Mouse (Mus musculus) CD8-positive naive resting alpha-beta T cell, adult 57 days (primary cell): Measurements from ENCODE around the gene Hrk. TPM values are rescaled to one million over a fixed set of nuclear protein-coding genes. Genes with fewer than 3 reads are reported as not detected.

Experiments used
- total RNA-seq: library from RNA; stranded (reverse); gene quantifications from one replicate; pipeline ENCODE4 v1.2.4, GENCODE M21; 2023

Hrk gene
- total RNA-seq: not detected

GRCm38 (mm10) chr5:118164581-118164980 lies at the start of gene Hrk:
TSS of gene Hrk (plus strand) at chr5:118164648.

GRCm38 (mm10) chr5:118154839-118155564 lies 9.4 kb upstream of the Hrk start, which contains the start of gene Fbxw8:
TSS of gene Fbxw8 (minus strand) at chr5:118155464.

Other genes starting within 250 kb of the Hrk start
- 21.7 TPM for gene Fbxo21, start 187.9 kb upstream of the Hrk start, total RNA-seq
- gene Tesc, start 136.9 kb upstream of the Hrk start, total RNA-seq: 11.6 TPM
- 7.1 TPM for gene Fbxw8, start 9.2 kb upstream of the Hrk start, total RNA-seq
- 1.4 TPM for gene Rnft2, start 80.5 kb downstream of the Hrk start, total RNA-seq
- 8.4 TPM for gene 2410131K14Rik, start 80.6 kb downstream of the Hrk start, total RNA-seq